Mouse (Mus musculus) spleen, postnatal 4 days (tissue): ENCODE data around the gene Neo1.

Experiments used
- DNase-seq, 2 experiments: peaks; one replicate each; pipeline ENCODE4 v3.0.0; 2022; ENCODE audit warnings: low spot score in 2 of 2

Neo1 gene

GRCm38 (mm10) chr9:58859080-58859635 is 177.1 kb downstream of the Neo1 start:
- no peak for DNase-seq

- DNase-seq: no peak
Observed at GRCm38 (mm10) chr9:58854931-58855330, 181.3 kb downstream of the Neo1 start.

GRCm38 (mm10) chr9:58849576-58850315 is 186.5 kb downstream of the Neo1 start:
- no peak for DNase-seq

- DNase-seq: no peak
Observed at GRCm38 (mm10) chr9:58847676-58848075, 188.6 kb downstream of the Neo1 start.

GRCm38 (mm10) chr9:58847008-58847407 is 189.2 kb downstream of the Neo1 start:
- no peak for DNase-seq

GRCm38 (mm10) chr9:58844597-58844996 is 191.6 kb downstream of the Neo1 start:
- no peak for DNase-seq

- peak; percentile 29 to 76 for DNase-seq
Observed at GRCm38 (mm10) chr9:58841655-58842054, 194.6 kb downstream of the Neo1 start.

GRCm38 (mm10) chr9:58838504-58838903 is 197.7 kb downstream of the Neo1 start:
- no peak for DNase-seq

- no peak for DNase-seq
Observed at GRCm38 (mm10) chr9:58837174-58837573, 199.1 kb downstream of the Neo1 start.

- DNase-seq: no peak
Observed at GRCm38 (mm10) chr9:58832939-58833338, 203.3 kb downstream of the Neo1 start.

- DNase-seq: no peak
Observed at GRCm38 (mm10) chr9:58829627-58830026, 206.6 kb downstream of the Neo1 start.
